Mouse (Mus musculus) layer of hippocampus, postnatal 14 days (tissue): ENCODE data around the gene Drg1. TPM values are rescaled to one million over a fixed set of nuclear protein-coding genes. Genes with fewer than 3 reads are reported as not detected.
A peak's percentile ranks its signal among the peaks of the same experiment; 100 is the strongest.

Experiments used
- DNase-seq, 2 experiments: peaks; one replicate each; pipeline ENCODE4 v3.0.0; 2021 to 2022; ENCODE audit warnings: low spot score in 2 of 2, mixed read lengths in 1 of 2
- long read RNA-seq, 2 experiments: library from polyadenylated mRNA; stranded (forward); transcript quantifications; one replicate each; pipeline ENCODE4 v2.0.0; 2021
- total RNA-seq, 2 experiments: library from RNA; stranded (reverse); gene quantifications; 2 replicates each; pipeline ENCODE4 v1.2.3; 2021

The Drg1 gene
- total RNA-seq, result 100 to 1,000 TPM in 1 of 2 experiments, 10 to 100 TPM in 1; 89.8 to 103 TPM
- long read RNA-seq, experiment 1, transcript Drg1-201 (9 exons, 1,546 nt), result major isoform, 80 of 93 reads
- long read RNA-seq, experiment 1, partial matches to known transcripts, result 1 of 93 reads
- long read RNA-seq, experiment 1, other reads (novel, unspliced or antisense), result 11 of 93 reads
- long read RNA-seq, experiment 2, transcript Drg1-201 (9 exons, 1,546 nt), result major isoform, 126 of 146 reads
- long read RNA-seq, experiment 2, partial matches to known transcripts, result 2 of 146 reads
- long read RNA-seq, experiment 2, other reads (novel, unspliced or antisense), result 18 of 146 reads

DNA sequence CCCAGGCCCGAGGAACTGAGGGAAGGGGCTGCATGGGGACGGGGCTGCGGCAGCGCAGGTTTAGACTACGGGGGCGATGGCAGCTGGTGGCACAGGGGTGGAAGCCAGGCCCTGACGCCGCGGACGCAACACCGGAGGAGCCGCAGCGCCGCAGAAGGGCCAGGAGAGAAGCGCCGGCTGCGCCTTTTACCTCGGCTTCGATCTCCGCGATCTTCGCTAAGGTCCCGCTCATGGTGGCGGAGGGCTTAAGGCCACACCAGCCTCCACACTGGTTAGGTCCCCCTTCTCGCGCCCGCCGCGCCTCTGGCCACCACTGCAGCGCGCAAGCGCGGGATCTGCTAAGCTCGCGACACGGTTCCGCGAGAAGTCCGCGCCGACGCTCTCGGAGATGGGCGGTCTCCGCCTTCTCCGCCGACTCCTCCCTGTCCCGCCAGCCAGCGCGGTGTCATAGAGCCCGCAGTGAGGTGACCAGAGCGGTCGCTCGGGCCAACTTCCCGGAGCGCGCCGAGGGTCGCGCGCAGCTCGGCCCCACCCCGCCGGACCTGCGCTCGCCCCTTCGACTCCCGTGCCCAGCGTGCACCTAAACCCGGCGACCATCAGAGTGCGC lies at the start of gene Drg1:
TSS of gene Drg1 (minus strand) at position 337 of the 607 bp plus-strand sequence.
- peak; percentile 93 to 94 for DNase-seq

DNA sequence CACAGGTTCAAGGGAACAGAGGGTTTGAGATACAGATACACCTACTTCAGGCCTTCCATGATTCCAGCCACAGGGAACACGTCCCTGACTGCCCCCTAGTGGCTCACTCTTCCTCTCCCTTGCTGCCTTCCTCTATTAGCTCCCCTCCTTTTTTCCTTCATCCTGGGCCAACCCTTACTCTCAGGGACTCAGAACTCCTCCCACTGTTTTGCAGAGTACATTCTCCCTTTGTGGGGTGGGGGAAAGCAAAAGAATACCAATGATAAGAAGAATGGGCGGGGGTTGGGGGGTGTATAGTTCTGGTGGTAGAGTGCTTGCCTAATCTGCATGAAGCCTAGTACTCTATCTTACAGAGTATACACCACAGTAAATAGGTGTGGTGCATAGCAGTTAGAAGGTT lies 47.9 kb upstream of the Drg1 start:
- DNase-seq, result peak in 1 of 2 experiments; percentile 58

DNA sequence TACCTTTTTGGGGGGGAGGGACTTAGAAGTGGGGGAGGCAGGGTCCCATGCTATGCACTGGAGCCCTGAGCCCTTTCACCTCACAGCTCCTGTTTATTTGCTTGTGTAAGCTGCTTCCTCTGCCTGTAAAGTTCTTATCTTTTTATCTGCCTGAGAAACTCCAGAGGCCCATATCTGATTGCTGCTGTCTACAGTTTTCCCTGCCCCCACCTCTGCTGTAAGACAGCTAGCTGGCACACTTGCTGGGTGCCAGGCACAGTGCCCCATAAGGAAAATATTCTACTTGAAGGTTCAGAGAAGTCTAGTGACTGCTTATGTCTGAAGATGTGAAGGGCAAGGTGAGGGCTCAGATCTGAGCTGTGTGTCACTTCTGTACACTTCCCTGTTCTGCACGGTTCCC lies 47.1 kb upstream of the Drg1 start:
- DNase-seq, result no peak

DNA sequence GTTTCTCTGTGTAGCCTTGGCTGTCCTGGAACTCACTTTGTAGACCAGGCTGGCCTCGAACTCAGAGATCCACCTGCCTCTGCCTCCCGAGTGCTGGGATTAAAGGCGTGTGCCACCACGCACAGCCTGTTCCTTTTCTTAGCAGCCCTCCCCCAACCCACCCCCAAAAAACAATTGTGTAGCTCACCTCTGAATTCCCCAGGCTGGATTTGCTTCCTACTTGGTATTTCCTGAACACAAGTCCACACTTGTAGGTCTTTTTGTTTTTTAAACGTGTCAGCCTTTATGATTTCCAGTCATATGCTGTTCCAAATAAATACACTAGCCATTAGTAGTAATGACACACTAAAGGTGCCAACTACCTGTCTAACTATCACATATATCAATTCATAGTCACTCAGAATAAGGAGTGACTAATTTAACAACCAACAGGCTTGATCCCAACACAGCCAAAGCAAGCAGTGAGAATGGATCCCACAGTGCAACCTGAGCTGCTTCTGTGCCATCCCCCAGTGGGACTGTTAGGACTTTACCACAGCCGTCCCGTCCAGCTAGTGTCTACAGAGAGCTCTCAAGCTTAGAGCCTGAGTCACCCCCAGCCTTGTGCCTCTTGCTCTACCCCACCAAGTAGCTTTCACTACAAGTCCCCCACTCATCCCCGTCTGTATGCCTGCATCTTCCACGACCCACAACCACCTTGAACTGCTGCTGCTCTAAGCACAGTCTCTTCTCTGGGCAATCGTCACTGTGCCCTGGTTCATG lies 45.6 kb upstream of the Drg1 start:
- no peak for DNase-seq

DNA sequence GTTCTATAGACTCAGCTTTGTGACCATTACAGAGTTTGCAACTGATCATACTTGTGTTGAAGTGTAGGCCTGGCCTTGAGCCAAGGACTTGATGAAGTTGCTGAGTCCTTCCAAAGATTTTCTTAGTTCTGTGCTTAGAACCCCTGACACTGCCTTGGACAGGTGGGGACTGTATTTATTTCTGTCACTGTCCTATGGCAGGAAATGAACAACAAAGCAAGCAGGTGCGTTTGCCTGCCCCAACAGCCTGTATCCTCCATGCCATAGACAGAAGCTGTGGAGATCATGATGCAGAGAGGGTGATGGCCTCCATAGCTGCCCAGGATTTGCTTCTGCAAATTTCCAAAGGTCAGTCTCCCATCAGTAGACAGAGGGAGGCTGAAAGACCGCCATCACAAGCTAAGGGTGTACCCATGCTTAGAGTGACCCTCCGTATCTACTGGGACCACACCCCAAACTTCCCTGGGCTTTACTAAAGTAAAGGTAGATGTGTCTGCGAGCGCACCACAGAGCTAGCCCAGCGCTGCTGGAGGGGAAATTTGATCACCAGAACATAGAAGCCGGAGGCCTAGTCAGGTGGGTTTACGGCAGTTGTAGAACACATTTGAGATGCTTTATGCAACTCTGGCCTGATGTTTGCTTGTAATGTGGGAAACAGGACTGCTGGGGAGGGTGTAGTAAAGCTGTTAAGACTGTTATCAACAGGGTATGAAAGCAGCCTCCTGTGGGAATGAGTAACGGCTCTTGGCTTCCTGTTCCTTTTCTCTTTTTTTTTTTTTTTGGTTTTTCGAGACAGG lies 44.8 kb upstream of the Drg1 start:
- no peak for DNase-seq

DNA sequence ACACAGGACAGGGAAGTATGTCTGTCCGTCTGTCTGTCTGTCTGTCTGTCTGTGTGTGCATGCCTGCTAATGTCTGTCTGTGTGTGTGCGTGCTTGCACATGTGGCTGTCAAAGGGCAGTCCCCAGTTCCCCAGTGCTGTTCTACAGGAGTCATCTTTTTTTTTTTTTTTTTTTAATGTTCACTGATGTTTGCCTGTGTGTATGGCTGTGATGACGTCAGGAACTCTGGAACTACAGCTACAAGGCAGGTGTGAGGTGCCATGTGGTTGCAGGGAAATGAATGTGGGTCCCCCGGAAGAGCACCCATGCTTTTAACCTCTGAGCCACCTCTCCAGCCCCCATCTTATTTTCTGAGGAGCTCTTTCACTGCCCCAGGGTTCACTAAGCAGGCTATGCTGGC lies 43.7 kb upstream of the Drg1 start:
- DNase-seq, result no peak

DNA sequence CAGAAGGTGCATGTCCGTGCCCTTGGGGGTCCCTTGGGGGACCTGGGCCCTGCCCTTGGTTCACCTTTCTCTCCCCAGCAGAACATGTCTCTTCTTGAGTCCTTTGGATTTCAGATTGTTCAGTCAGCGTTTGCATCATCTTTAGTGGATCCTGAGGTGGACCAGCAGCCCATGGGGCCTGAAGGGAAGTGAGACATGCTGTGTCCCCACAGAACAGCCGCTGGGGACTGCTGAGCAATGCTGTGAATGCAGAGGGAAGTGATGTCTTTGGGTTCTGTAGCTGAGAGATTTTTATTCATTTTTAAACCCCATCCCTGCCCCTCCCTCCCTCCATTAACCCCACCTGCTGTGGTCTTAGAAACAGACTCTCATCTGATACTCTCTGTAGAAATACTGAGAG lies 41.7 kb upstream of the Drg1 start:
- no peak for DNase-seq

DNA sequence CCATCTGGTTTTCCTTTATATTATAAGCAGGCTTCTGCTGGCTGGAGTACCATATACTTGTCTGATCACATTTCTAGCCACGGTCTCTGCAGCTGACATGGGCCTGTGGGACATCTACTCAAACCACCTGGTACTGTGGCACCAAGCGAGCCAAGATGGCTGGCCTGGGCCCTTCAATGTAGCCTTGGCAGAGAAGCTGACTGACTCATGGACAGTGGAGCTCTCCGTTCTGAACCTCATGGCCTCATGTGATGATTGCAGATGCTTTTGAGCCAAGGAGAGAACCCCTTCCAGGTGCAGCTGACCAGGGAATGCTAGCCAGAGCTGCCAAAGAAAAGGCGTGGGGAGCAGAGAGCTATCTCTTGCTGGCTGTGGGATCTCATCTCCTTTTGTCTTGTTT lies 39.6 kb upstream of the Drg1 start:
- no peak for DNase-seq

DNA sequence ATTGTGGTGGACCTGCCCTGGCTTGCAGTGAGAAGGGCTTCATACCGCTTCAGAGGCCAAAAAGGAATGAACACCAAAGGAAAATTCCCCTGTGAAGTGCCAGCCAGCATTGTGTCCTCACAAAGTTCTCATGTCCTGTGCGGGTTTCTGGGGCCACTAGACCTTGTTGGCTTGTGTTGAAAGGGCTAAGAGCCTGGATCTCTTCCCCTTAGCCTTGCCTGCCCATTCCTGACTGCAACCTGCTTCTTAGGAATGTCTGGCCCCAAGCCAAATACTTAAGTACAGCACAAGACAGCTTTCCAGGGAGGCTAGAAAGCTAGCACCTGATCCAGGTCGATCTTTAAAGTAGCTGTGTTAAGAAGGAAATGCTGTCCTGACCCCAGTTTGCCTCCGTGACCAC lies 36.6 kb upstream of the Drg1 start:
- no peak for DNase-seq

DNA sequence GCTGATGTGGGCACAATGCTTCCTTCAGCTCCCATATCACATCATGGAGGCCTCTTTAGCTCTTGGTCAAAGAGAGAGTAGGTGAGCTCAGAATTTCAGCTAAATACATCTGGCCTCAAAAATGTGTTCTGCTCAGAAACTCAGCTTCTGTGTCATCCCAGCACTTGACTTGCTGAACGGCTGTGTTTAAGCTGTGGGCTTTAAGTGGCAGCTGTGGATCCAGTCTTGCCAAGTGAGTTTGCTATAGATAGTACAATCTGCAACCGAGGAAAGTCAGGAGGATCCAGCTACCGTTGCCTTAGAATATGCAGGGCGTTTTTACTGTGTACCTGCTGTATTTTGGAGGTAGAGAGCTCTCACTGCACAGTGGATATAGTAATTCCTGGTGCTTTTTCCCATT lies 36.2 kb upstream of the Drg1 start:
- no peak for DNase-seq

DNA sequence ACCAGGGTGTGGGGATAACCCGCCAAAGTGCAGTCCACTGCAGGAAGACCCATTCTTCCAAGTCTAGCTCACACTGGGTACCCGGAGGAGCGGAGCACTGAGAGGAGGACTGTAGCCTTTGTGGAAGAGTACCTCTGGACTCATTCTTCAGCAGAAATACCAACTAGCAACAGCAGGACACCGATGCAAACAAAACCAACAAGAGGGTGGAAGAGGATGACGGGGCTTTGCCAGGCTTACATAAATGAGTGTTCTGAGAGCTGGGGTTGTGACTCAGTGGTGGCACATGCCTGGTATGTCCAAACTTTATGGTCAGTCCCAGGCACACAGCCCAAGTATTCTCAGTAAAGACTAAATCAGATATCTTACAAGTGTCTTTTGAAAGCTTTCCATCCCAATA lies 34.9 kb upstream of the Drg1 start:
- no peak for DNase-seq

DNA sequence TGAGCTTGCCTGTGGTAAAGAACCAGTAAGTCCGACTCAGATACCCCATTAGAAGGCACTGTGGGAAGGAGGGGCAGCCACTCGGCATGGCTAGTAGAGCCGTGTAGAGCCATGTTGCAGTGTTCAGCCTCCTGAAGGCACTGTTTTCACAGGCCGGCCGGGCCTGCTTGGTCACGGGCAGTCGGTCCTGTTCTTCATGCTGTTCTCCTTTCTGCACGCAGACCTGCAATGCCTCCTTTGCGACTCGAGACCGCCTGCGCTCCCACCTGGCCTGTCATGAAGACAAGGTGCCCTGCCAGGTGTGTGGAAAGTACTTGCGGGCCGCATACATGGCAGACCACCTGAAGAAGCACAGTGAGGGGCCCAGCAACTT lies 32.6 kb upstream of the Drg1 start:
- no peak for DNase-seq

DNA sequence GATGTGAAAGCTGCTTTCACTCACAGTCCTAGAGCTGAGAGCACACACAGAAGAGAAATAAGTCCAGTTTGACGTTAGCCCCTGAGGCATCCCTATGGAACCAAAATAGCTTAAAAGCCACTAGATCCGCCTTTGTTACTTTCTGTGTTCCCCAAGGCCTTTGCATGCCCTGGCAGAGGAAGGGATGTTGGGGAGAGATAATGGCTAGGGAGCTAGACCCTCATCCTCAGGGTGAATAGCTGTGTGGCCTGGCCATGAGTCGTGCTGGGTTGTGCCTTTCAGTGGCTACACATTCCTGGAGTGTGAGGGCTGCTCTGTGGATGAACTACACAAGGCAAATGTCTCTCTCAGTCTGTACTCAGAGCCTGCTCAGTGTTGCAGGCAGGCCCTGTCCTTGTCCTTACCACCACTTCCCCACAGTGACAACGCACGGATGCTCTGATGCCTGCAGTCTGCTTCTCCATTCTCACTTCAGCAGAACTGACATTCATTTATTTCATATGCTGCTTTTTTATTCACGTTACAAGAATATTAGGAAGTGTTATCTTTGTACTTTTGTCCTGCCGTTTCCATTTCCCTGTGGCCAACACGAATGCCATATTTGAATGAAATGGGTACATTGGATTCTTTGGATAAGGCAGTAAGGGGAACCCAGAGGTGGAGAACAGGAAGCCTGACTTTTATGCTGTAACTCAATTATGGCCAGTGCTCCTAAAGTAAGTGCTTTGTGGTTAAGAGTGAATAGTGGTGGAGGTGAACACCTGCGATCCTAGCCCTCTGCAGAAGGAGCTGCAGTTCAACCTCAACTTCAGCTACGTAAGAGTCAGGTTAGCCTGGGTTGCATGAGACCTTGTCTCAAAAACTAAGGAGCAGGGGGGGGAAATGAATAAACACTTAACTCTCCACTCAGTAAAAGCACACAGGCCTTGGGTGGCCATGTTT lies 31.9 kb upstream of the Drg1 start:
- DNase-seq, result no peak

DNA sequence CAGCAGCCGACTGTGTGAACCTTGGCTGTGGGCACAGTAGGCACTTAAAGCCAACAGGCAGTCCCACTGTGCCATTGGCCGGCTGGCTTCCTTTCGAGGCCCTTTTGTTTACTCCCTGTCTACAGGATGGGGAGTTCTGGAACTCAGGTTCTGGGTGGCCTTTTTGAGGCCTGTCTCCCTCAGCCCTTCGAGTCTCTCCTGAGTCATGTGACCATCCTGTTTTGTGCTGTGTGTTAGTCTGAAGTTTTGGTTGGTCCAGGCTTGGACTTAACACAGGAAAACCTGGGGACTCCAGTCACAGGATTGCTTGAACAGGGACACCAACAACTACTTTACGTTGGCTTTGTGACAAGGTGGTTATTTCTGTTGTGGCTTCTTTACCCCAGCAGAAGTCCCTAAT lies 29.8 kb upstream of the Drg1 start:
- no peak for DNase-seq

DNA sequence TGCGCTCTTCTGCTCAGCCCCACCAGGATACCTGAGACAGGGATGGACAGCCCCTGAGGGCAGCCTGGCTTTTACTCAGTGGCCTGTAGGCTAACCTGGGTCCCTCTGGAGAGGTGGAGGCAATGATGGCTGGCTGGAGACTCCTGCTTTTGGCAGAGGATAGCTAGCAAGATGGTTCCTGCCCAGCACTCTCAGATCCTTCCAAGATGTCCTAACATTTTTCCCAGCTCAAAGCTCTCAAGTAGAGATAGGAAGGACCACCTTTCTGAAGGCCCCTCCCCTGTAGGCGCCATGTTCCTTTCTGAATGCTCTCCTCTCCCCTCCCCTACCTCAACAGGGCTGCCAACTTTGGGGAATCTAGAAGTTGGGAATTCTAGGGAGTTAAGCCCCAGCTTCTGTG lies 28.4 kb upstream of the Drg1 start:
- DNase-seq, result no peak

DNA sequence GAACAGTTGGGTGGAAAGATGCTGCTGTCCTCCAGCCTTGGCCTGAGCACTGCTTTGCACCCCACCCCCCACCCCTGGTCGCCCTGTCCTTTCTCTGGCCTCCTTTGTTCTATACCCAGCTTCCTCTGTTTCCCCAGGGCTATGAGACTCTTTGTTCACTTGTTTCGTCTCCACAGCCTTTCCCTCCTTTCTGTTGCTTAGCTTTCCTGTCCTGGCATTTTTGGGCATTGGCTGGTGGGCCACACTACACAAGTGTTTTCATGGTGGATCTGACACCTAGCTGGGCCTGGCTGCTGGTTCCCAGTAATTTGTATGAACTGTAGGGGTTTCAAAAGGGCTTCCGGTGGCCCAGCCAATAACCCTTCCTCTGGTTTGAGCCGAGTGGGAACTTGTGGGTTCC lies 27.1 kb upstream of the Drg1 start:
- DNase-seq, result no peak

DNA sequence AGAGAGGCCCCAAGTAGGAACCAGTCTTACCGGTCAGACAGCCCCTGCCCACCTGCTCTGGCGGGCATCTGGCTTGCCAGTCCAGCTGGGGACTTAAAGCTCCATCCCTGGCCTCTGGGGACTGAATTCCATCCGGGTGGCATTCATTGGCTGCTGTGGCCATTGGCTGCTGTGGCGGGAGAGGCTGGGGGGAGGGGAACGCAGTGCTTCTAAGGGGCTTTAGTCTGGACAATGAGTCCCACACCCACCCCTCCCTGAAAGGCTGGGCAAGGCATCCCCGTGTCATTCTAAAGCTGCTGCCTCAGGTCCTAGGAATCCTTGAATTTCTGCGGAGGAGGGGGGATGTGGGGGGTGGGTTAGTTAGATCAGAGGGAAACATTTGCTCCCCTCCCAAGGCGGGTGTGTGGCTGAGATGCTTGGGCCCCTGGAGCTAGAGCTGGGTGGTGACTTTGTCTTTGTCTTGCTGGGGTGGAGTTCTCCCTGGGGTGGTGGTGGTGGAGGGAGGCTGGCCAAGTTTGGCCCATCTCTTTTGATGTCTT lies 26.6 kb upstream of the Drg1 start:
- DNase-seq, result no peak

DNA sequence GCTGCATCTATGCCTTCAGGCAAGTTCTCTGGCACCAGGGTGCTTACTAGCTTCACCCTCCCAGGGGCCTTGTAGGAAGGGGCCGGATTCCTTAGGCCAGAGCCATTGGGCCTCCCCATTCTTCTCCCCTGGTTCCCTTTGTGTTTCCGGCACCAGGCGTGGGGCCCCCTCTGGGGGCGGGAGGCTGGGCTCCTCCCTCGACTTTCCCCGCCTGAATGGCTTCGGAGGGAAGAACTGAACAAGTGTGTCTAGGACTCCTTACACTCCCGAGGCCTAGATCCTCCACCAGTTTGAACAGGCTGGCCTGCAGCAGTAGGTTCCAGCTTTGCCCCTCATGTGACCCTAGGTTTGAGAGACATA lies 25.8 kb upstream of the Drg1 start:
- DNase-seq, result peak; percentile 37 to 39

DNA sequence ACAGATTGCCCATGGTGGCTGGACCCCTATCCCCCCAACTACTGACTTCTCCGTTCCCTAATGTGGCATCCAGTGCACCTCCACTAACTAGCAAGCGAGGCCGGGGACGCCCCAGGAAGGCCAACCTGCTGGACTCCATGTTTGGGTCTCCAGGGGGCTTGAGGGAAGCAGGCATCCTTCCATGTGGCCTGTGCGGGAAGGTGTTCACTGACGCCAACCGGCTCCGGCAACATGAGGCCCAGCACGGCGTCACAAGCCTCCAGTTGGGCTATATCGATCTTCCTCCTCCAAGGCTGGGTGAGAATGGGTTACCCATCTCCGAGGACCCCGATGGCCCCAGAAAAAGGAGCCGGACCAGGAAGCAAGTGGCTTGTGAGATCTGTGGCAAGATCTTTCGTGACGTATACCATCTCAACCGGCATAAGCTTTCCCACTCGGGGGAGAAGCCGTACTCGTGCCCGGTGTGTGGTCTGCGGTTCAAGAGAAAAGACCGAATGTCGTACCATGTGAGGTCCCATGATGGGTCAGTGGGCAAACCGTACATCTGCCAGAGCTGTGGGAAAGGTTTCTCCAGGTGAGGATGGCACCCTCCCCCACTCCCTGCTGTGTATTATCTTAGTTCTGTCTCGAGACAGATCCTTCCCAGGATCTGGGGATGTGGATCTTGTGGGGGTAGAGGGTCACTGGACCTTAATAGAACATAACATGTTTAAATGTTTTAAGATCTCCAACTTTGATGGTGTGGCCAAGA lies 25.3 kb upstream of the Drg1 start:
- no peak for DNase-seq
